Mouse (Mus musculus) B cell, adult 2 months (primary cell): Measurements from ENCODE around the gene Nono.

ENCODE experiments used
- DNase-seq, 2 experiments: peaks; one replicate each; pipeline ENCODE4 v3.0.0; 2022

The Nono gene

DNA sequence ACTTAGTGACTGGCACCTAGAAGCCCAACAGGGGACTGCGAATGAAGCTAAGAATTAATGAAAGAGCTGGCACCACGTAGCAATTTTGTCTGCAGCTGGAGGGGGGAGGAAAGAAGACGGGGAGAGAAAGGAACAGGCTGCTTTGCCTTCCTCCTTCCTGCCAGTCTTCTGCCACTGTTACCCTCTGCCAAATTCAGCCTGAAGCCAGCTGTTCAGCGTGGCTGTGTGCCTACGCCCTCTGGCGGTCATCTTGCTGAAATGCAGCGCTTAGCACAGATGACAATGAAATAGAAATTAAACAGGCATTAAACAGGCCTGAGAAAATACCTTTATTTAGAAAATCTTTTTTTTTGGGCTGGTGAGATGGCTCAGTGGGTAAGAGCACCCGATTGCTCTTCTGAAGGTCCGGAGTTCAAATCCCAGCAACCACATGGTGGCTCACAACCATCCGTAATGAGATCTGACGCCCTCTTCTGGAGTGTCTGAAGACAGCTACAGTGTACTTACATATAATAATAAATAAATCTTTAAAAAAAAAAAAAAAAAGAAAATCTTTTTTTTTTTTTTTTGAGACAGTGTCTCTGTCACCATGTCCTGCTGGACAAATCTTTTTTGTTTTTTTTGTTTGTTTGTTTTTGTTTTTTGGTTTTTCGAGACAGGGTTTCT, 57.5 kb downstream of the Nono start:
- DNase-seq, result peak; percentile 45 to 54
